Mouse (Mus musculus): ENCODE measurements at regions not wholly inside any gene's neighbourhood (a gene's known extent, or its start where the extent isn't known, plus 50 kb on each side); places are given as distances from the start of the nearest gene placed in this dataset.

DNA sequence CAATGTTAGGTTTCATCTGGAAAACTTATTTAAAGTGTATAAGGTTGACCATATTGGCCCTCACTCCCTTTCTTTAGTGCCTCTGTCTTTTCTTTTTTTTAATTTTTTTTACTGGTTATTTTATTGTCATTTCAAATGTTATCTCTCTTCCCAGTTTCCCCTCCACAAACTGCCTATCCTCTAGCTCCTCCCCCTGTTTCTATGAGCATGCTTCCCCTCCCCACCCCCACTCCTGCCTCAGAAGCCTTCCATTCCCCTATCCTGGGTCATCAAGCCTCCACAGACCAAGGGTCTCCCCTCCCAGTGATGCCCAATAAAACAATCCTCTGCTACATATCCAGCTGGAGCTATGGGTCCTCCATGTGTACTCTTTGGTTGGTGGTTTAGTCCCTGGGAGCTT lies 2134.9 kb upstream of the Lrrc6 start:
- no peak for DNase-seq (ENCODE audit: extremely low spot score)

DNA sequence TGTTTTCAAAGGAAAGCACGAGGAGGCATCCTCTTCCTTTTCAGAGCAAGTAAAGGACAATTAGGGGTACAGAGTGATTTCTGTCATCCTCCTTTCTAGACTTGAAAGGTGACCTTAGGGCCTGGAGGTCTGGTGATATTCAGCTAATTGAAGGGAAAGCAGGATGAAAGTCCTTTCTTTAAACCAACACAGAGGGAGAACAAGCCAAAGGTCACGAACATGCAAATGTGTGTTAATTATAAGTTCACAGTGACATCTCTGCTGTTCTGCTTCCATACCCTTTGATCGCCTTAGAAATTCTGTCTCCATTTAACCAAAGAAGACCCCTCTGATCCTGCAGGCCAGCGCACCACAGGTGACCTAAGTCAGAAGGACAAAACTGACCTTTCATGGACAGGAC lies 2126.3 kb upstream of the Lrrc6 start:
- no peak for DNase-seq (ENCODE audit: extremely low spot score)

DNA sequence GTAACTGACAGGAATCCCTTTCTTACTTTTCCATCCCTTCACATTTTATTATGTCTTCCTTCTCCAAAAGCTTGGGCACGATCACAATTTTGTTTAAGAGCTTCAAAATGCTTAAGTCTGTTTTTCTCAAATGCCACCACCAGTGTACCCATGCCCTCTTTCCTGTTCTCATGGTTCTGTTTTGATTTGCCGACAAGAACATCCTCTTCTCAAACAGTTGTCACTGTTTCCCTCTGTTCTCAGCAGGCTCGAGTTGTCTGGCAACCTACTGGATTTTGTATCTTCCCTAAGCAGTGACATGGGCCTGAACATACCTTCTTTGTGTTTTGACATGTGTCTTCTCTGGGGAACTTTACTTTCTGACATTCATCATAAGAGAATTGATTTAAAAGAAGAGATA lies 2124.1 kb upstream of the Lrrc6 start:
- DNase-seq (ENCODE audit: extremely low spot score): no peak

- no peak for DNase-seq (ENCODE audit: extremely low spot score)
Measured at GRCm38 (mm10) chr15:68620417-68621214, 2119.9 kb upstream of the Lrrc6 start.

DNA sequence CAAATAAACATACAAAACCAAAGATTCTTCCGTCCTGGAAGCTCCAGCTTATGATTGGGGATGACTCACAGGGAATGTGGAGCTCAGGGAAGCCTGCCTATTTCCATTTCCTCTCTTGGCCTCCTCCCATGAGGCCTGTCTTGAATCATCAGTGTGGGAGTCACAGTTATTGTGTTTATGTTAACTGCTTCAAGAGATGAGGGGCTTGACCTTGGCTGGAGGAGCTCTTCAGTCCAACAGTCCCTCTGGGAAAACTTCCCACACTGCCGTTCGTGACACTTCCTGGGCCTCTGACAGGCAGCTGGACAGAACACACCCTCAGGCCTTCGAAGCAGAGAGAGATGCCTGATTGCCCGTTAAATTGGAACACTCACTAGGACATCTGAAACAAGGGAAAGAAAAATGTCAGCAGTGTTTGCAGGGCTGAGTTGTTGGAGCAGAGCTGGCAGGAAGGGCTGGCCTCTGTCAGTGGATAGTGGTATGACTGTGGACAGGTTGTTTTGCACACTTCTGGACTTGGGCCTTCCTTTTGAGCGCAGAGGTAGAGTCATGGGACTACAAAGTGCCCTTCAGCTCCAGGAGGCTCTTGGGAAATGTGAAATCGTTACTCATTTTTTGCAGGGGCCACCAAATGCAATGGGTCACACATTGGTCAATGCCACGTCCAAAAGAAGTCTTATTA lies 2105.5 kb upstream of the Lrrc6 start:
- DNase-seq (ENCODE audit: extremely low spot score): no peak

DNA sequence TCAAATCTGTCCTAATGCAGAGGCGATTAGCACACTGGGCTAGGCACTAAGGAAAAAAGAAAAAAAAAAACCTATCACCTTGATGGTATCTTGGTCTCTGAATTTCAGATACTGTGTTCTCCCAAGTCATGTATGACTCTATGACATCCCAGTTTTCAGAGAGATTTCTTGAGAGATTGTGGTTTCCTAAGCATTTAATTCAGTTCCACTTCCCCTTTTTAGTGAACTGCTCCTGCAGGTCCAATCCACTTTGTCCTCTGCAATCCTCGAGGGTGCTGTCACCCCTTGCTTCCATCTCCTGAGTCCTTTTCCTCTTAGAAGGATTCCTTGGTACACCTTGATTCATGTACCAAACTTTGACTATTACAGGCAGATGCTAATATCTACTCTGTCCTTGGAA lies 2104.8 kb upstream of the Lrrc6 start:
- no peak for DNase-seq (ENCODE audit: extremely low spot score)

DNA sequence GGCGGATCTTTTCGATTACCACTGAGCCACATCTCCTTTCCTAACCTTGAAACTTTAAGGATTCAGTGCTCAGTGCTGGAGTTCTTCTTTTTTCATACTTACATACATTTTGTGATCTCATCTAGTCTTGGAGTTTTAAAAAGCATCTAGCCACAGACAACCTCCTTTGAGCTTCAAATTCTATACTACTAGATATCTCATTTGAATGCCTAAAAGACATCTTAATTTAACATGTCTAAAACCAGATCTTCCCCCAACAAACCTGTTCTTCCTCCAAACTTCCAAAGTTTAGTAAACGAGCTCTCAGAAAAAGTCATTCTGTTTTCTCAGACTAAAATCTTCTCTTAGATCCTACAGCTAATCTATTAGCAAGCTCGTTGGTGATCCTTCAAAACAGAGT lies 2081.5 kb upstream of the Lrrc6 start:
- no peak for DNase-seq (ENCODE audit: extremely low spot score)

DNA sequence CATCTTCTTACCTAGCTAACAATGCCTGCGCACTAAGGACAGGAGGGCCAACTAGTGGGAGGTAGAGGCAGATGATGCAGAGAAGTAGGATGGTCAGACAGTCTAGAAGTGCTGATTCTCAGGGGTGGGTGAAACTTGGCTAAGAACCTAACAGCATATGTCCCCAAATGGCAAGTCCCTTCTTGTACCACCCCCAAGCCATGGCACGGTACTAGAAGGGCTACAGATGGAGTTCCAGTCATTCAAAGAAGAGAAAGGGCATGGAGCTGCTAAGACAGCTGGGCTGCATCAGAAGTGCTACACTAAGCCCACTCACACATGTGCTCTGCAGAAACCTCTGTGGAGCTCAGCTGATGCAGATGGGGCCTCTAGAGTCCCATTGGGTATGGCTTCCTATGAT lies 2078.8 kb upstream of the Lrrc6 start:
- DNase-seq (ENCODE audit: extremely low spot score): no peak

GRCm38 (mm10) chr15:68560654-68561053 lies 2059.9 kb upstream of the Lrrc6 start:
- no peak for DNase-seq (ENCODE audit: extremely low spot score)

GRCm38 (mm10) chr15:68556133-68556532 lies 2055.4 kb upstream of the Lrrc6 start:
- DNase-seq (ENCODE audit: extremely low spot score): no peak

GRCm38 (mm10) chr15:68536055-68536325 lies 2035.3 kb upstream of the Lrrc6 start:
- DNase-seq (ENCODE audit: extremely low spot score): no peak

DNA sequence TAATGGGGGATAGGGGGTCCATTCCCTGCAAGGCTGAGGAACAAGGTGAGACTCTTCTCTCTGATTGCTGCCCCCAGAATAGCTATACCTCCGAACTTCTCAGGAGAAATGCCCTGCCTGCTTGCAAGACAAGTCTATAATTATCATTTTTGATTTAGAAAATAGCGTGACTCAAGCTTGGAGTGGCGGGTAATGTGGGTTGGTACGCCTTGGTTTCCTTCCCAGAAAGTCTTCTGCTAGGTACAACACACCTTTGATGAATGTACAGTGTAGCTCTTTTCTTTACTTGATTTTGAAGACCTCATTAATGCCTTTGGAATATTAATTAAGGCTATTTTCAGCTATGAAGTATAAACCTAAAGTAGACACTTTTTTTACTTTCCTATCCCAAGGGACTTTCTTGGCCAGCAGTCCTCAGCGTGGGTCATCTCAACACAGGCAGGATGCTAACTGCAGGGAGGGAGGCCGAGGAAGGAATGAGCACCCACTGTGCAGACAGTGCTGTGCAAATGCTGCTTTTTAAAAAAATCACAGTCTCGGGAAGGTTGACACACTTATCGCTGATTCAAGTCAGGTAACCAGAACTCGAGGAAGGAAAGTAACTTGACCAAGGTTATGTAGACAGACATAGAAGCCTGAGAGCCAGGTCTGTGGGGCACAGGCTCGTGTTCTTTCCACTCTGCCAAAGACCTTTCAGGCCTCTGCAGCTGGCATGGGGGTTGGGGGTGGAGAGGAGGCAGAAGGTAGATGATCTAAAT lies 2034.8 kb upstream of the Lrrc6 start:
- no peak for DNase-seq (ENCODE audit: extremely low spot score)

- DNase-seq (ENCODE audit: extremely low spot score): no peak
Measured at GRCm38 (mm10) chr15:68520759-68521158, 2020.0 kb upstream of the Lrrc6 start.

DNA sequence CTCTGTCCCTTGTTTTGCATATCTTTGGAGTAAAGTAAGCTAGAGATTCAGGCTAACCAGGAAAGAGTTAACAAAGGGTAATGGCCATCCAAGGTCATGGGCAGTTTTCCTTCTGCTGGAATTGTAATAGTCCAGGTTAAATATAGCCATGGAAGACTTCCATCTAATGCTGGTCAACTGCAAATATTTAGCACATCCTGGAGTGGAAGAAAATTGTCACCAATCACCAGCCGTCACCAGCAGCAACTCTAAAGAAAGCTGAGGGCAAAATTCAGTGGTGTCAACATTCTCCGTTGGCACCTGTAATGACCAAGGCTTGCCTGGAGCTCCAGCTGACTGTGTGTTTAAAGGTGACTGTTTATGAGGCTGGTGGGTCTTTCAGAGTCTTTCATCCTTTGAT lies 2011.7 kb upstream of the Lrrc6 start:
- DNase-seq (ENCODE audit: extremely low spot score): no peak

- no peak for DNase-seq (ENCODE audit: extremely low spot score)
Measured at GRCm38 (mm10) chr15:68508190-68508589, 2007.5 kb upstream of the Lrrc6 start.

GRCm38 (mm10) chr15:68506093-68506492 lies 2005.4 kb upstream of the Lrrc6 start:
- no peak for DNase-seq (ENCODE audit: extremely low spot score)

DNA sequence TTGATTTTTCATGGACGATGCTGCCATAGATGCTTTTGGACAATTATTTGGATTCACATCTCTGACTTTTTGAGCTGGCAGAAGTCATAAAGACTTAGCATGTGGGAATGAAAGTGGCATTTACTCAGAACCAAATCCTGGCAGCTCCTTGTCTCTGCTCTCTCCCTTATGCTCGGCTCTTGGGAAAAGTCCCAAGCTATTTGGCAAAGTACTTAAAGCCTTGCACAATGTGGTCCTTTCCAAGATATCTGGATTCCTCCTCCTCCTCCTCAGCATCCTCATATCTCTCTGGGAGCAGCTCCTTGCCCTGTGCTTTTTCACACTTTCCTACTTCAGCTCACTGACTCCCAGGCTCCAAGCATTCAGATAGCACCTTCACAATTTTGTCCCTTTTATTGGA lies 1995.7 kb upstream of the Lrrc6 start:
- DNase-seq (ENCODE audit: extremely low spot score): no peak

DNA sequence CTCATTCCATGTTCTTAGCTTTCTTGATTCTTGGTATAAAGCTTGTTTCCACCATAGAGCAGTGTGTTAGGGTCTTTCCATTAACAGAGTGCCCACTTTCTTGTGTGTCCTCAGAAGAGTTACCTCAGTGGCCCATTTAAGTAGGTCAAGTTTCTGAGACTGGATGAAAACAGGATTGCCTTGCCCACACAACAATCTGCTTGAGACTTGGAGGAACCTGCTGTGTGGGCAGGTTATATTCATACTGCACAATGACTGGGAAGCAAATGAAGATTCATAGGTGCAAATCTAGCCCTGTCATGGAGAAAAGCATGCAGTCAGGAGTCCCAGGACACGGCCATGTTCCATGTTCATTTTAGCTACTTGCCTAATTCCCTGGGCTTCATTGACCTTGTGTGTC lies 1984.1 kb upstream of the Lrrc6 start:
- DNase-seq (ENCODE audit: extremely low spot score): no peak

DNA sequence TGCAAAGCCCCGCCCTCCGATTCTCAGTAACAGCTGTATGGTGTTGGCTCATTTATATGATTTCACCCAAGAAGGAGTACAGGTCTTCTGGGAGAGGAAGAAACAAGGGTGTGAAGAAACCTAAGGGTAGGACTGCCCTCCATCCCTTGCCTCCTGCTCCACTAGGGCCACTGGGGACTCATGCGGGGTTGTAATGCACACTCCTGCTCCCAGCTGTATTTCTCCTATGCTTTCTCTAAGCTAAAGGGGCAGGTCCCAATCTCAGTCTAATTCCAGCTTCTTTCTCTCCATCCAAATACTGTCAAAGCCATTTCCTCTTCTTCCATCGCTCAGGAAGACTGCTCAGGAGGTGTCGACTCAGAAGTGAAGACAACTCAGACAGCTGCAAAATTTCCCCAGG lies 1977.0 kb upstream of the Lrrc6 start:
- no peak for DNase-seq (ENCODE audit: extremely low spot score)

DNA sequence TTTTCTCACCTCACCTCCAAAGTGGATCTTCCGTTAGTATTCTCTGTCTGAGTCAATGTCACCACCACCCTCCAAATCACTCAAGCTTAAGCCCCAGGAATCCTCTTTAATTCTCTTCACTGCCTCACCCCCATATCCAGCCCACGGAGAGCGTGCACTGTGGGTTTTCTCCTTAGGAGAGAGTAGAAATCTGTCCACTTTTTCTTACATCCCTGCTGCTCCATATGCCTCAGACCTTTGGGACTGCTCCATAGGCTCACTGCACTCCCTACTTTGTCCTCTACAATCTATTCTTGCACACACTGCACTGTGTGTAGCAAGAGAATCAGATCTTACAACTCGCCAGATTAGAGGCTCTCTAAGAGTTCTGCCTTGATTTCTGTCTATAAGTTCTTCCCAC lies 1971.2 kb upstream of the Lrrc6 start:
- no peak for DNase-seq (ENCODE audit: extremely low spot score)

GRCm38 (mm10) chr15:68462851-68463250 lies 1962.1 kb upstream of the Lrrc6 start:
- DNase-seq (ENCODE audit: extremely low spot score): no peak

DNA sequence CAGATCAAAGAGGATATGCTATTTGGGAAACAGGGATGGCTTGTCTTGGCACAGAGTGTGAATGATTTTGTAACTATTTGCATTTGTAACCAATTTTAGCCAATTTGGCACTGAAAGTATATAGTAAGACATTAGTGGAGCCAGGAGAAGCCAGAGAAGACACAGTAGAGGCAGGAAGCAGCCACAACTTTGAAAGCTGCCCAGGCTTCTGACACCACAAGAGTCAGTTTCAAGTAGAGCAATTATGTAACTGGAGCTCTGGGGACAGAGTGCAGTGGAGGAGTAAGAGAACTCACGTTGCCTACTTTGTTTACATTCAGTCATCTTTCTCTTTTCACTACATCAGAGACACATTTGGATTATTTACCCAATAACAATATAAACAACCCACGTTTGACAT lies 1956.5 kb upstream of the Lrrc6 start:
- DNase-seq (ENCODE audit: extremely low spot score): no peak

GRCm38 (mm10) chr15:68451971-68452370 lies 1951.3 kb upstream of the Lrrc6 start:
- DNase-seq (ENCODE audit: extremely low spot score): no peak
